Mouse (Mus musculus) midbrain, embryonic 10.5 days (tissue): Measurements from ENCODE around the gene Gm17660. TPM values are rescaled to one million over a fixed set of nuclear protein-coding genes. Genes with fewer than 3 reads are reported as not detected.

ENCODE experiments used
- DNase-seq: peaks from one replicate; pipeline ENCODE4 v3.0.0-alpha.2; 2017; ENCODE audit warnings: low spot score
- H3K27ac ChIP-seq: fragments of 300-500 bp; sonication (generic); replicated peaks from 2 replicates; pipeline ENCODE4 v1.5.1; 2016; ENCODE audit warnings: mild to moderate bottlenecking
- H3K27me3 ChIP-seq: fragments of 300-500 bp; sonication (generic); 2 replicates; pipeline ENCODE4 v1.6.1; 2016; ENCODE audit warnings: low read depth, mild to moderate bottlenecking; ENCODE audit not compliant: poor library complexity, severe bottlenecking
- H3K36me3 ChIP-seq: fragments of 300-500 bp; sonication (generic); 2 replicates; pipeline ENCODE4 v1.6.1; 2016; ENCODE audit warnings: mild to moderate bottlenecking, moderate library complexity
- H3K4me1 ChIP-seq: fragments of 300-500 bp; sonication (generic); 2 replicates; pipeline ENCODE4 v1.6.1; 2016
- H3K4me3 ChIP-seq: fragments of 300-500 bp; sonication (generic); 2 replicates; pipeline ENCODE4 v1.5.1; 2016; ENCODE audit warnings: mild to moderate bottlenecking, moderate library complexity
- H3K9me3 ChIP-seq: fragments of 300-500 bp; sonication (generic); replicated peaks from 2 replicates; pipeline ENCODE4 v1.6.1; 2016; ENCODE audit warnings: mild to moderate bottlenecking
- WGBS: fragments of 180-500 bp; shearing (Covaris S2); methylation state at CpG from one replicate; pipeline ENCODE4 v1.1.7; 2016; 5-methylcytosine and 5-hydroxymethylcytosine counted together
- polyA plus RNA-seq: library from polyadenylated mRNA; unstranded; fragments of >200 nt; fragmentation: Nextera tagmentation; extraction: Ambion mirVana; gene quantifications from 2 replicates; pipeline ENCODE4 v1.2.1, GENCODE M21; 2016

Gene Gm17660
- polyA plus RNA-seq, 1 experiment from 2014 or later = not detected

DNA sequence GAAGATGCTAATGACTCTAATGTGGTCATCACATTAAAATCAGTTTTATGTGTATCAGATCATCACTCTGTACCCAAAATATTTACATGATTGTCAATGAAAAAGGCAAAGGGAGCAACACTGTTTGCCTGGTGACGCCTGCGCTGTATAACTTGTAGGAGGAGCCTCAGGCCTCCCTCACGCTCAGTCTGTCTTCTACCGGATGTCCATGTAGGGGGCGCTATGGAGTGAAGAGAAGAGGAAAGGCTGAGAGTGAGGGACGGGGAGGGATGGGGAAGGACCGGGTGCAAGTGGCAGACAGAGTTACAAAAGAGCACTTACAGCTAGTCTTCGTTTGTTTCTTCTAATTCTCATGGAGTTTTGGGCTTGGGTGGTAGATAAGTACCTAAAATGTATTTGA, 24.5 kb downstream of the Gm17660 start:
- peaks cover 43% of the 10 kb centered on the region for H3K36me3 ChIP-seq
- WGBS = 59% methylated on average over 8 of the region's 8 CpGs
- H3K27ac ChIP-seq = no peak overlapping the region
- no peaks in the 10 kb centered on the region for H3K9me3 ChIP-seq
- H3K27me3 ChIP-seq = no peaks in the 10 kb centered on the region
- no peak overlapping the region for H3K4me3 ChIP-seq
- no peak for DNase-seq
- peaks cover 5% of the 10 kb centered on the region for H3K4me1 ChIP-seq

DNA sequence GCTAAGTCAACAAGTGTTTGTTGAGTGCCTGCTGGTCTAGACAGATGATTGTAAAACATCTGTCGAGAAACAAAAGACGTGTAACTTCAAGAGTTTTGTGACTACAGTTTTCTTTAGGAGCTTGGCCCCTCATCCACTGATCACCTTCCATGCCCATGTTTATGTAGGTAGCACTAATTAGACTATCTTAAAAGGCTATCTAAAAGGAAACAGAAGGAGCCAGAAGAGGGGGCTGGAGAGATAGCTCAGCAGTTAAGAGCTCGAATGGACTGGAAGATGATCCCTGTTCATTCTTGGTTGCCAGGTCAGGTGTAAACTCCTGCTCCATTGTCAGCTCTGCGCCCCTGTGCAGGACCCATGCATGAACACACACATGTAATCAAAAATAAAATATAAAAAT, 29.3 kb downstream of the Gm17660 start:
- Histone ChIP-seq H3K9me3 (no peaks in the 10 kb centered on the region), H3K27me3 (no peaks in the 10 kb centered on the region), H3K36me3 (peaks cover 27% of the 10 kb centered on the region), H3K4me3 (peak overlapping the region; percentile 68), H3K4me1 (peaks cover 21% of the 10 kb centered on the region), H3K27ac (no peak overlapping the region)
- DNase-seq = no peak
- WGBS = 57% methylated on average over 4 of the region's 4 CpGs

DNA sequence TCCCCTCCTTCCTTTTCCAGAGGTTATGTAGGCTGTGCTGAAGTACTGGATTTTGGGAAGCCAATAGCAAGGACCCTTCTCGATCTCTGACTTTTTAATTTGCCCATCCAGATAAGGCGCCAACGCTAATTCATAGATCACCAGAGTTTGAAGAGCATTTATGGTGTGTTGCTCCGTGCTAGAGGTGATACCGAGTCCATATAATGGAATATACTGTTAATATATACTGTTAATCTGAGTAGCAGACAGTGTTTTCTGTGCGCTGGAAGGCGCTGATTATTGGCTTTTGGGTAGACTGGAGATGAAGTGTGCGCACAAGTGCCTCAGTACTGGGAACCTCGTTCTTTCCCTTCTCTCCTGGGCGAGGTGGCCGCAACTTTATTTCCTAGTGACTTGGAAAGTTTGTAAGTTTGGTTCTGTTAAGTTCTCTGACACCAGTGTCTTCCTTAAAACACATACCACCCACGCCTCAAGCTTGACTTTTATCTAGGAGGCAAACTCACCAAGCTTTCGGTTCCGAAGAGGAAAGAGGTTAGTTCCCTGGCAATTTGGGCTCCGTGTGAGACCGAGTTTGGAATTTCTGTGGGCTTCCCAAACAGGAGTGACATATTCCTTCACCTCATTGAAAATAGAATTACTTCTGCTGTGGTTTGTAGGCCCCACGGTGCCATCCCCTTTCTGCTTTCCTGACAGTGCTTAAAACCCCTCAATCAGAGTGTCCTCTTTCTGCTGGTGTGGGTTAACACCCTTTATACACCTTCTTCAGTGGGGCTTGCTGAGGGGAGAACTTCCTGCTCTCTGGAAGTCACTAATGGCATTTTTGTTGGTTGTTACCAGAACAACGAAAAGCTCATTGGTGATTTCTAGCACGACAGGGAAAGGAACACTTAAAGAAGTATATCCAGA, 30.0 kb downstream of the Gm17660 start:
- Histone ChIP-seq H3K4me1 (peaks cover 21% of the 10 kb centered on the region), H3K36me3 (peaks cover 21% of the 10 kb centered on the region), H3K27me3 (no peaks in the 10 kb centered on the region), H3K27ac (peak overlapping the region; percentile 87), H3K9me3 (no peaks in the 10 kb centered on the region), H3K4me3 (peak overlapping the region; percentile 68)
- WGBS = 10% methylated on average over 19 of the region's 19 CpGs
- DNase-seq = no peak

DNA sequence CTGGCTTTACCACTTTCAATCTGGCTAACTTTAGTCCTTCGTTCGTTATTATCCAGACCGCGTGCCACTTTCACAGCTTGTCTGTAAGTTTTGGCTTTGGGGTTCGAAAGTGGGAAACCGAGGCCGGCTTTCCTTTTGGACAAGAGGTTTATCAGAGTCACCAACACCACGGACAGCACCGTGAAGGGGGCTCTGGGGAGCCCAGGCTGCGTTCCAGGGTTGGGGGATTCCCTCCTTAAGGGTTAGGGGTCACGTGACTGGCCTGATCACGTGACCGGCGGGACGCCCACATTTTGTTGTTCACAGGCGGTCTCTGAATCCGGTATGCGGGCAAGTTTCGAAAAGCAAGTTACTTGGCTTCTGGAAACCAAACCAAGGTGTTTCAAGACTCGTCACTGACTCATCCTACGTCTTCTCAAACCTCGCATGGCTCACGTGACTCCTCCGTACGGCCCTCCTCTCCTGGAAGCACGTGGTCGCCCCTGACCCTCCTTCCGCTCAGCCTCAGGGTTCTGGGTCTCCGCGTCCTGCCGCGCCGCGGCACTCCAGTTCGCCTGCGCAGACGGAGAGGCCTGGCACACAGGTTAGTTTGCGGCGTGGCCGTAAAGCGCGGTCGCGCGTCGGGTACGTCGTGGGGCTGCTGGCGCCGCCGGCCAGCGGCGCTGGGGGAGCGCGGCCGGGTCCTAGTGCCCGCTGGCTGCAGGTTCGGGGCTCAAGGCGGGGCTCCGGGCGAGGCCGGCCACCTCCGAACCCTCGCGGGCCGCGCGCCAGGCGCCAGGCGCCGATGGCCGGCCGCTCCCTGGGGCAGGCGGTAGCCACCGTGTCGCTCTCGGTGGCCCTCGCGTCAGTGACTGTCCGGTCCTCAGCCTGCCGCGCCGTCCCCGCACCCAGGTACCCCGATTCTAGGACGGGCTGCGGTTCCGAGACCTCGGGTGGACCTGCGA, 30.9 kb downstream of the Gm17660 start, which contains the start of gene Nudt9:
TSS of gene Nudt9 (plus strand) at position 51 of the 944 bp plus-strand sequence.
- Histone ChIP-seq H3K4me1 (peaks cover 21% of the 10 kb centered on the region), H3K4me3 (peak within 1 kb of the TSS; percentile 68), H3K27ac (peak within 1 kb of the TSS; percentile 87), H3K27me3 (no peaks in the 10 kb centered on the region), H3K9me3 (no peaks in the 10 kb centered on the region), H3K36me3 (peaks cover 12% of the 10 kb centered on the region)
- peak; percentile 99 for DNase-seq
- 5% methylated on average over 90 of the region's 90 CpGs for WGBS

DNA sequence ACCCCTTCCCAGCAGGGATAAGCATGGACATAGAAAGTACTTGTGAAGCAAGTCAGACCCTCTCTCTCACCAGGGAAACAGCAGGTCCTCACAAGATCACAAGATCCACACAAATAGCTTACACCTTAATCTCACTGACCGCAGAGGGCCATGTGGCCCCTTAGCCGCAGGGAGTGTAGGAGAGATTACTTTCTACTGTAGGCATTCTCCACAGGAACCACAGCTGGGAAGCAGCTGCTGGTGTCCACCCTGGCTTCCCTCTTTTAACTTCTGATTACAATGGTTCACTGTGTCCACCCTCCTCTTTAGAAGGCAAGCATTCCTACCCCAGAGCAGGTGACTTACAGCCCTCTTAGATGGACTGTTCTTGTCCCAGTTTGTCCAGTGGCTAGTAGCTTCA, 33.7 kb downstream of the Gm17660 start:
- WGBS = 38% methylated on average over 2 of the region's 2 CpGs
- Histone ChIP-seq H3K27ac (no peak overlapping the region), H3K9me3 (no peaks in the 10 kb centered on the region), H3K27me3 (no peaks in the 10 kb centered on the region), H3K36me3 (no peaks in the 10 kb centered on the region), H3K4me3 (no peak overlapping the region), H3K4me1 (peaks cover 21% of the 10 kb centered on the region)
- DNase-seq = no peak

DNA sequence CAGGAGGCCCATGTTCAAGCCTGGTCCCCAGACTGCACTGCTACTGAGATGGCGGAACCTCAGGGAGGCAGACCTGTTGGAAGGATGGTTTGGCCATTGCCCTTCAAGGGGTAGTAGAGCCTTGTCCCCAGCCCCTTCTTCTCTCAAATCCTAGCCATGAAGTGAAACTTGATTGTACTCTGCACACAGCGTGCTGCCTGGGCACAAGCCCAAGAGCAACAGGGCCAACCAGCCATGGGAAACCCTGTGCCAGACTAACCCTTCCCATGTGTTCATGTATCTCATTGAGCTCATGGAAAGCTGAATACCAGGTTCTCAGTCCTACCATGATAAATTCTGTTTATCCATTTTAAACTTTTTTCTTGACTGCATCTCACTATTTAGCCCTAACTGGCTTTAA, 34.5 kb downstream of the Gm17660 start:
- 95% methylated on average over 2 of the region's 2 CpGs for WGBS

DNA sequence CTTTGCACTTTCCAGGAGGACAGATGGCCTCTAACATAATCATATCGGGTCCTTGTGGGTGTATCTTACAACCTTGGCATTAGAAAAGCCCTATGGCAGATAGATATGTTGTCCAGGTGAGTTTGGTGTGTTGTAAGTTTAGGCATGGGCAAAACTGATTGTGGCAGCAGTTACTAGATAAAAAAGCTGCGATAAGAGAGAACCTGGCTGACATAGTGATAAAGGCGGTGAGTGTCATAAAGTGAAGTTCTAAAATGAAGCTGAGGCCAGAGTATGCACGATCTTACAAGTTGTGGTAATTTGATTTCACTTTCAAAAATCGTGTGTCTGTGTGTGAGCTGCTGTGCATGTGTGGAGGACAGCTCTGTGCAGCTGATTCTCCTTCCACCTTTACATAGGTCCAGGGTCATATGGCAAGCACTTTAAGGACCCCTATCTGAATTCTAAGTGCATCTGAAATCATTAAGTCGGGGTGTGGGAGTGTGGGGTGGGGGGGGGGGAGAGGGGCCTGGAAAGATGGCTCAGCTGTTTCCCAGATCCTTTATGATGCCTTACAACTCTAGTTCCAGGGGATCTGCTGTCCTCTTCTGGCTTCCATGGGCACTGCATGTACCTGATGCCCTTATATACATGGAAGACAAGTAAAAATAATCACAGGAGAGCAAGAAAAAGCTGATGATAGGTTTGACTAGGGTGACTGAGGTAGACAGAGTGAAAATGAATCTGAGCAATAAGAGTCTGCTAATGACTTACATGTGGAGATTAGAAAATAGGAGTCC, 38.1 kb downstream of the Gm17660 start:
- H3K9me3 ChIP-seq = no peaks in the 10 kb centered on the region
- DNase-seq = peak; percentile 29
- H3K4me1 ChIP-seq = no peaks in the 10 kb centered on the region
- H3K27me3 ChIP-seq = no peaks in the 10 kb centered on the region
- H3K27ac ChIP-seq = no peak overlapping the region
- H3K36me3 ChIP-seq = no peaks in the 10 kb centered on the region
- 75% methylated on average over 6 of the region's 6 CpGs for WGBS
- no peak overlapping the region for H3K4me3 ChIP-seq

More for the DNA sequence above, 34.5 kb downstream of the Gm17660 start:
- Histone ChIP-seq H3K27ac (no peak overlapping the region), H3K9me3 (no peaks in the 10 kb centered on the region), H3K4me3 (no peak overlapping the region), H3K4me1 (peaks cover 16% of the 10 kb centered on the region), H3K27me3 (no peaks in the 10 kb centered on the region), H3K36me3 (no peaks in the 10 kb centered on the region)
- DNase-seq = no peak

DNA sequence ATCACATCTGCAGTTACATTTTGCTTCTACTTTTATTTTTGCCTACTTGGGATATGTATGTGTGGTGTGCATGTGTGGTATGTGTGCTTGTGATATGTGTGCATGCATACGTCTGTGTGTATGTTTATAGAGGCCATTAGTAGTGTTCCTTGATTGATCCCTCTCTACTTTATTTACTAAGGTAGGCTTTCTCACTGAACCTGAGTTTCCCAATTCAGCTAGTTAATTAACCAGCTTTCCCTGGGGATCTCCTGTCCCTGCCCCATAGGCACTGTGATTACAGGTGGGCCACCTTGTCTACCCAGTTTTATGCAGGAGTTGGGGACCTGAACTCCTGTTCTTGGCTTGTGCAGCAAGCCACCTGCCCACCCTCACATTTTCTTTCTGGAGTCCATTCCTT, 40.7 kb downstream of the Gm17660 start:
- Histone ChIP-seq H3K27ac (no peak overlapping the region), H3K4me3 (no peak overlapping the region), H3K36me3 (no peaks in the 10 kb centered on the region), H3K9me3 (no peaks in the 10 kb centered on the region), H3K27me3 (no peaks in the 10 kb centered on the region), H3K4me1 (no peaks in the 10 kb centered on the region)
- 90% methylated on average over 1 of the region's 1 CpGs for WGBS
- no peak for DNase-seq

DNA sequence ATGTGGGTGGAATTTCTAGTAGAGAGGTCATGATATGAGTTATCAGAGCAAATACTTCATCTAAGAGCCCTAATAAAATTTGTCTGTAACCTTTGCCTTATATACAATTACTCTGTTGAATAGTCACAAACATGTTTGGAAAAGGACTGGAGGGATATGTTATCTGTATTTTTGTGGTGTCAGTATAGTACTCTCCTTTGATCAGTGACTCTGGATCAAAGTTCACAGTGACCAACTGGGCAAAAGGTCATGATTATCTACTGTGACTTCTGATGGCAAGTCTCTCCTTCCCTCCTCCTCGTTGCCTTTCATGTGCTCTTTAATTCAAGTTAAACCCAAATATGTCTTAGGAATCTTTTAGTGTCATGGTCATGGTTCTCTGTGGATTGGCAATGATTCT, 41.6 kb downstream of the Gm17660 start:
- H3K9me3 ChIP-seq = no peaks in the 10 kb centered on the region
- 81% methylated on average over 1 of the region's 1 CpGs for WGBS
- H3K27me3 ChIP-seq = no peaks in the 10 kb centered on the region
- H3K36me3 ChIP-seq = no peaks in the 10 kb centered on the region
- H3K4me3 ChIP-seq = no peak overlapping the region
- H3K4me1 ChIP-seq = no peaks in the 10 kb centered on the region
- no peak for DNase-seq
- H3K27ac ChIP-seq = no peak overlapping the region

DNA sequence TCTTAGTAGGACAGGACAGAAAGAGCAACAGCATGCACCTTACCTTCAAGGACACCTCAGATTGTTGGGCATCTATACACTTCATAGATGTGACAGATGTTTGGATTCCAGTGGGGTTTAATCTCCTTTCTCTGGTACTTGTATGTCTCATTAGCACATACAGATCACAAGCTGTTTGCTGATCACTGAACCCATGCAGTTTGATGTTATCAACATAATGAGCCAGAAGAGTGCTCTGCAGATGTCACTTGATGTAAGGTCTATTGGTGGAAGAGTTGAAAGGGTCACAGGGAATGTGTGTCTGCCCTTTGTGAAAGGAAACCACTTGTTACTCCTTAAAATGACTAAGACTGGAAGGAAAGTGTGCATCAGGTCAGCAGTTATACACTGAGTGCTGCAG, 42.3 kb downstream of the Gm17660 start:
- Histone ChIP-seq H3K9me3 (no peaks in the 10 kb centered on the region), H3K27ac (no peak overlapping the region), H3K4me1 (no peaks in the 10 kb centered on the region), H3K27me3 (no peaks in the 10 kb centered on the region), H3K36me3 (no peaks in the 10 kb centered on the region), H3K4me3 (no peak overlapping the region)
- no peak for DNase-seq

DNA sequence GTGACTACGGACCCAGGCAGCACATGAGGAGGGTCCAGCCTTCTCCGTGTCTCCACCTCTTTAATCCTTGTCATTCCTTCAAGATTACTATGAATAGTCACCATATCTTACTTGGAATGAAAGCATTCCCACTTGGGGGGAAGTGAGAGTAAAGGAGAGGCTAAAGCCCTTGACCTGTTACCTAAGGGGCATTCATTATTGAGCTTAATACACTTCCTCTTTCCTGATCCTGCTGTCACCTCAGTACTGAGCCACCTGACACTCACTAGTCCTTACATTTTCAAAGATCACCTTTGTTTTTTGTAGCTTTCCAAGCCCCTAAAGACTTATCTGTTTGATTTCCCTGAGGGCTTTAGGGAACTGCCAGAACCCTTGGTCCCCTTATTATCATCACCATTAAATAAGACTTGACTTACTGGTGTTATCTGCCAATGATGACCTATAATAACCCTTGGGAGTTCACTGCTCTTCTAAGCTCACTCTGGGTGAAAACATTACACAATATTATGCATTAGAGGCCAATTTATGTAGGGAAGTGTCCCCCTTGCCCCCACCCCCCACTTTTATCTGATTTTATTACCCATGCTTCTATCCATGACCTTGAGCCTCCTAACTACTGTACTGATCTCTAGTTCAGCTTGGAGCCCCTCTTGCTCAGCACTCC, 44.8 kb downstream of the Gm17660 start:
- DNase-seq = no peak
- Histone ChIP-seq H3K9me3 (no peaks in the 10 kb centered on the region), H3K27me3 (no peaks in the 10 kb centered on the region), H3K4me3 (no peak overlapping the region), H3K27ac (no peak overlapping the region), H3K4me1 (no peaks in the 10 kb centered on the region), H3K36me3 (no peaks in the 10 kb centered on the region)
- 94% methylated on average over 2 of the region's 2 CpGs for WGBS
